Comparison of ENCODE assay signal across 8 mouse cellular contexts in genomic region chr9:21291022-21291787, GRCm38 (mm10). TPM values are rescaled to one million over a fixed set of nuclear protein-coding genes. Genes with fewer than 3 reads are reported as not detected.
A peak's percentile ranks its signal among the peaks of the same experiment; 100 is the strongest.
DNase-seq lines count a peak whose midpoint lies in the region; ATAC-seq lines count a peak whose summit lies in the region.

Gene Cdkn2d (minus strand): TSS chr9:21291407.

- H3K9ac ChIP-seq in intestine, embryonic 14.5 days (ENCODE audit: low read length): peak within 1 kb of the TSS; percentile 61

- H3K27ac ChIP-seq in intestine, embryonic 14.5 days (ENCODE audit: low read depth): peak within 1 kb of the TSS; percentile 85

- H3K9me3 ChIP-seq in intestine, embryonic 14.5 days (ENCODE audit: control insufficient read depth, low read length): no peaks in the 10 kb centered on the region

- peak; percentile 97 for DNase-seq in adrenal gland, adult 18-20 months (ENCODE audit: low spot score in 2 of 2)
- peak; percentile 100 for DNase-seq in embryo, embryonic 11 days
- peak; percentile 100 for DNase-seq in gastrocnemius, postnatal 25 days
- peak; percentile 99 for DNase-seq in intestine, embryonic 14.5 days (ENCODE audit: low spot score)
- DNase-seq in left cerebral cortex, postnatal 14 days (ENCODE audit: low spot score in 2 of 2): peak; percentile 100
- peak; percentile 100 for DNase-seq in mesoderm, embryonic 11.5 days (ENCODE audit: low read depth, low spot score)
- peak; percentile 100 for DNase-seq in right cerebral cortex, postnatal 36 days (ENCODE audit: low spot score in 2 of 2)
- DNase-seq in yolk sac, embryonic 10.5 days (ENCODE audit: low spot score): peak; percentile 100

- under 1% methylated on average over 51 of the region's 51 CpGs for WGBS in intestine, embryonic 14.5 days

- H3K27me3 ChIP-seq in intestine, embryonic 14.5 days (replicated peaks; ENCODE audit: control insufficient read depth, insufficient read depth, low read length): no peaks in the 10 kb centered on the region

- H3K36me3 ChIP-seq in intestine, embryonic 14.5 days (ENCODE audit: control insufficient read depth, insufficient read depth, low read length): no peaks in the 10 kb centered on the region

- H3K4me3 ChIP-seq in intestine, embryonic 14.5 days (ENCODE audit: low read depth, low read length): peak within 1 kb of the TSS; percentile 84

- H3K4me2 ChIP-seq in intestine, embryonic 14.5 days (ENCODE audit: low read length): peak within 1 kb of the TSS; percentile 72

- H3K4me1 ChIP-seq in intestine, embryonic 14.5 days (replicated peaks; ENCODE audit: control insufficient read depth, insufficient read depth, low read length): peaks cover 22% of the 10 kb centered on the region

- intact Hi-C loops in left cerebral cortex, postnatal 14 days (cut with DNase I): no loop called here

- peak; percentile 96 for ATAC-seq in intestine, embryonic 14.5 days (replicated peaks; ENCODE audit: low FRiP score, low TSS enrichment, low read depth)

RNA-seq across cellular contexts. Expression of gene Cdkn2d, which starts in this region (rescaled TPM):
- total RNA-seq in adrenal gland, adult 18-20 months (2021): 10 to 100 TPM in 1 of 2 experiments, 1 to 10 TPM in 1; 9.1 to 11.8 TPM
- 1 to 10 TPM; 7.4 to 9.1 TPM for total RNA-seq in gastrocnemius, postnatal 25 days (2021)
- polyA plus RNA-seq in intestine, embryonic 14.5 days (2014; fragmentation: Nextera tagmentation; extraction: Ambion mirVana): 43.7 and 44.8 TPM in 2 replicates
- total RNA-seq in left cerebral cortex, postnatal 14 days (2021): 10 to 100 TPM; 57.5 to 62.9 TPM

Comparison
In these comparisons a context has a peak if more than half of its experiments do, and no peak if none do; other contexts are left out.
1. Peak in every context shown above with its lines: DNase-seq, ATAC-seq, H3K4me3 ChIP-seq and H3K27ac ChIP-seq.
2. RNA of gene Cdkn2d (total RNA-seq): 57.5 to 62.9 TPM in left cerebral cortex, postnatal 14 days; 9.1 to 11.8 TPM in adrenal gland, adult 18-20 months and 7.4 to 9.1 TPM in gastrocnemius, postnatal 25 days; every median in the first group is over 4 times any median in the second.